10 mouse cellular contexts compared by ENCODE assay signal in the genomic region with DNA sequence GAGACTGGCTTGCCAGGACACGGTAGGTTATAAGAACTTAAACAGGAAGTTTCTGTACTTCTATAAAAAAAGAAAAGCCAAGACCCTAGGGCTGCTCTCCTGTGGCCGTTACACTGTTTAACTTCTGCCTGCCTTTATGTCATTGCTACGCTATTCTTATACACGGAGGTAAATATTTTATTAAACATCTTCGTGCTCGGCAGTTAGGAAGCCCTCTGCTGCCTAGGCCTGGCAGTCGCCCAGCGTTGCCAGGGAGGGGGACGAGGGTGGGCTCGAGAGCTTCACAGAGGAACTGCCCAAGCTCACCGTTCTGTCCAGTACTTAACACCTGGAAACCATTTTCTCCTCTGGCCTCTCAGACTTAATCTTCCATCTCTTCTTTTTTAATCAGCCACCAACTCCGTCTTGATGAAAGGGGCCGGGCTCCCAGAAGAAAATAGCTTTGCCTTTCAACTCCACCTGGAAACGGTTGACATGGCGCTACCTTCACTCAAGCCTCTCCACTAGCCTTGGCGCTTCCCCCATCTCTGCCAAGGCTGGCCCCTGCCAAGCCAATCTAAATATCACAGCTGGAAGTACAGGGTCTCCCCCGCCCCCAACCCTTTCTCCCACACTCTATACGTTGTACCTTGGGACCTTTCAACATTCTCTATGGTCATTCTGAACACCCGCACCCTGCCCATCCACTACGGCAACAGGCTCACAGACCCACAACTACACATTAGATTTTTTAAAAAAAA. TPM values are rescaled to one million over a fixed set of nuclear protein-coding genes. Genes with fewer than 3 reads are reported as not detected.
DNase-seq lines count a peak whose midpoint lies in the region; ATAC-seq lines count a peak whose summit lies in the region.
"Had no signal": no experiment of that assay in that cellular context is flagged by ENCODE, and none has a peak within 500 bp of the region (broad histone marks: within the 10 kb centered on the region; RNA-seq: fewer than 3 reads in every experiment).

No protein-coding gene starts in this region.

- H3K27me3 ChIP-seq in heart, embryonic 16.5 days (ENCODE audit: control insufficient read depth, insufficient read depth, low read length) = no peaks in the 10 kb centered on the region
- no peaks in the 10 kb centered on the region for H3K27me3 ChIP-seq in heart, embryonic 11.5 days (ENCODE audit: control insufficient read depth, insufficient read depth, low read length)
- no peaks in the 10 kb centered on the region for H3K27me3 ChIP-seq in forebrain, embryonic 15.5 days
- H3K27me3 ChIP-seq in limb, embryonic 15.5 days = no peaks in the 10 kb centered on the region

- H3K9ac ChIP-seq in heart, embryonic 16.5 days (ENCODE audit: low read length) = 0 out of 2 replicates have a peak overlapping the region, but pooled peaks have one; percentile 27
- no peak overlapping the region for H3K9ac ChIP-seq in heart, embryonic 11.5 days (ENCODE audit: low read depth, low read length)
- H3K9ac ChIP-seq in forebrain, embryonic 15.5 days (replicated peaks) = no peak overlapping the region
- H3K9ac ChIP-seq in limb, embryonic 15.5 days = no peak overlapping the region

- peak; percentile 63 for DNase-seq in R1 (ENCODE audit: low read depth, low spot score)
- no peak for DNase-seq in spleen, postnatal 36 days (ENCODE audit: low spot score in 2 of 2)
- DNase-seq in cerebellum, adult 11 months = no peak
- DNase-seq in c-Kit-positive CD71-positive TER-119-positive erythroid progenitor cells, embryonic 14.5 days (ENCODE audit: low spot score) = no peak

- H3K4me2 ChIP-seq in heart, embryonic 16.5 days (ENCODE audit: low read depth, low read length) = no peak overlapping the region
- H3K4me2 ChIP-seq in heart, embryonic 11.5 days = no peak overlapping the region
- H3K4me2 ChIP-seq in forebrain, embryonic 15.5 days (replicated peaks) = no peak overlapping the region
- peak overlapping the region; percentile 29; the same call in 1 of the 2 replicates for H3K4me2 ChIP-seq in limb, embryonic 15.5 days

- WGBS in heart, embryonic 16.5 days = 48% methylated on average over 20 of the region's 20 CpGs
- WGBS in heart, embryonic 11.5 days (ENCODE audit: insufficient replicate concordance) = 60% methylated on average over 20 of the region's 20 CpGs
- 45% methylated on average over 20 of the region's 20 CpGs for WGBS in forebrain, embryonic 15.5 days
- WGBS in limb, embryonic 15.5 days = 28% methylated on average over 20 of the region's 20 CpGs

- no peaks in the 10 kb centered on the region for H3K36me3 ChIP-seq in heart, embryonic 16.5 days (ENCODE audit: control insufficient read depth, insufficient read depth)
- H3K36me3 ChIP-seq in heart, embryonic 11.5 days (ENCODE audit: control insufficient read depth, insufficient read depth, low read length) = no peaks in the 10 kb centered on the region
- no peaks in the 10 kb centered on the region for H3K36me3 ChIP-seq in forebrain, embryonic 15.5 days
- no peaks in the 10 kb centered on the region for H3K36me3 ChIP-seq in limb, embryonic 15.5 days

- ATAC-seq in heart, embryonic 16.5 days (replicated peaks; ENCODE audit: extremely low read depth, insufficient read depth, low FRiP score) = no peak
- ATAC-seq in heart, embryonic 11.5 days (replicated peaks; ENCODE audit: insufficient number of reproducible peaks, low FRiP score, low TSS enrichment) = no peak
- peak; percentile 19; the same call in 1 of the 2 replicates for ATAC-seq in forebrain, embryonic 15.5 days (replicated peaks)
- no peak for ATAC-seq in limb, embryonic 15.5 days (ENCODE audit: insufficient number of reproducible peaks, low FRiP score, low TSS enrichment, low read depth)

- H3K27ac ChIP-seq in heart, embryonic 16.5 days (ENCODE audit: low read length) = peak overlapping the region; percentile 19
- H3K27ac ChIP-seq in heart, embryonic 11.5 days (ENCODE audit: low read depth, low read length) = no peak overlapping the region
- H3K27ac ChIP-seq in forebrain, embryonic 15.5 days (replicated peaks) = no peak overlapping the region
- H3K27ac ChIP-seq in limb, embryonic 15.5 days = peak overlapping the region; percentile 43; the same call in 1 of the 2 replicates

- no peak overlapping the region for H3K4me3 ChIP-seq in heart, embryonic 16.5 days (ENCODE audit: low read length)
- no peak overlapping the region for H3K4me3 ChIP-seq in heart, embryonic 11.5 days (ENCODE audit: low read depth, low read length)
- H3K4me3 ChIP-seq in forebrain, embryonic 15.5 days = no peak overlapping the region
- H3K4me3 ChIP-seq in limb, embryonic 15.5 days = no peak overlapping the region
- H3K4me3 ChIP-seq: megakaryocyte, embryonic 14.5 days had no signal

- H3K4me1 ChIP-seq in heart, embryonic 16.5 days (ENCODE audit: control insufficient read depth, insufficient read depth, low read length) = peaks cover 21% of the 10 kb centered on the region
- H3K4me1 ChIP-seq in heart, embryonic 11.5 days (ENCODE audit: control insufficient read depth, insufficient read depth, low read length) = peaks cover 21% of the 10 kb centered on the region
- peaks cover 21% of the 10 kb centered on the region; the same call in 1 of the 2 replicates for H3K4me1 ChIP-seq in forebrain, embryonic 15.5 days
- peaks cover 18% of the 10 kb centered on the region for H3K4me1 ChIP-seq in limb, embryonic 15.5 days
- H3K4me1 ChIP-seq: megakaryocyte, embryonic 14.5 days had no signal

- no peaks in the 10 kb centered on the region for H3K9me3 ChIP-seq in heart, embryonic 16.5 days (replicated peaks; ENCODE audit: control insufficient read depth, low read length)
- no peaks in the 10 kb centered on the region for H3K9me3 ChIP-seq in heart, embryonic 11.5 days (replicated peaks; ENCODE audit: control insufficient read depth, low read length)
- no peaks in the 10 kb centered on the region for H3K9me3 ChIP-seq in forebrain, embryonic 15.5 days
- H3K9me3 ChIP-seq in limb, embryonic 15.5 days = no peaks in the 10 kb centered on the region
- H3K9me3 ChIP-seq: G1E had no signal

RNA-seq across cellular contexts. Expression of a gene that starts 9.6 kb away (rescaled TPM):
- 20.3 and 20.6 TPM in 2 replicates for polyA plus RNA-seq in heart, embryonic 16.5 days (2015; fragmentation: Nextera tagmentation; extraction: Ambion mirVana)
- 15.3 and 18.4 TPM in 2 replicates for polyA plus RNA-seq in heart, embryonic 11.5 days (2014; fragmentation: Nextera tagmentation; extraction: Ambion mirVana)
- 25.3 and 27.1 TPM in 2 replicates for polyA plus RNA-seq in forebrain, embryonic 15.5 days (2015; fragmentation: Nextera tagmentation; extraction: Ambion mirVana)
- polyA plus RNA-seq in limb, embryonic 15.5 days (2015; fragmentation: Nextera tagmentation; extraction: Ambion mirVana) = 12.0 and 13.1 TPM in 2 replicates

Comparison
In these comparisons a context has a peak if more than half of its experiments do, and no peak if none do; other contexts are left out.
1. H3K27ac ChIP-seq: peak in heart, embryonic 16.5 days (single experiment) and limb, embryonic 15.5 days (single experiment); none in heart, embryonic 11.5 days (single experiment) and forebrain, embryonic 15.5 days (single experiment).